Comparison of ENCODE assay signal across 9 mouse cellular contexts in genomic region chr6:148104212-148104611, GRCm38 (mm10). TPM values are rescaled to one million over a fixed set of nuclear protein-coding genes. Genes with fewer than 3 reads are reported as not detected.
A peak's percentile ranks its signal among the peaks of the same experiment; 100 is the strongest.
DNase-seq lines count a peak whose midpoint lies in the region; ATAC-seq and TF ChIP-seq lines count a peak whose summit lies in the region.
"Had no signal": no experiment of that assay in that cellular context is flagged by ENCODE, and none has a peak within 500 bp of the region (broad histone marks: within the 10 kb centered on the region; RNA-seq: fewer than 3 reads in every experiment).

No protein-coding gene starts in this region.

- no peaks in the 10 kb centered on the region for H3K36me3 ChIP-seq in kidney, postnatal 0 days (ENCODE audit: insufficient read depth, low read length)
- H3K36me3 ChIP-seq: neural tube, embryonic 12.5 days had no signal

- intact Hi-C loops in gastrocnemius, adult 2 months (cut with DNase I), result no loop called here
- intact Hi-C loops in gastrocnemius, postnatal 36 days (cut with DNase I), result no loop called here

- no peak overlapping the region for H3K9ac ChIP-seq in kidney, postnatal 0 days (ENCODE audit: low read depth, low read length)
- H3K9ac ChIP-seq: neural tube, embryonic 12.5 days had no signal

- H3K27ac ChIP-seq in gastrocnemius, adult 2 months, result no peak overlapping the region
- no peak overlapping the region for H3K27ac ChIP-seq in kidney, postnatal 0 days
- H3K27ac ChIP-seq: neural tube, embryonic 12.5 days had no signal

- TF ChIP-seq POLR2A in lung, adult 2 months (IDR thresholded peaks at IDR 0.05; ENCODE audit: borderline replicate concordance, extremely low read depth, low read depth, low read length), result no peak

- H3K4me2 ChIP-seq in kidney, postnatal 0 days (ENCODE audit: low read length), result no peak overlapping the region; the same call in 1 of the 2 replicates
- H3K4me2 ChIP-seq: neural tube, embryonic 12.5 days had no signal

- peak; percentile 62 for TF ChIP-seq CTCF in gastrocnemius, adult 2 months (IDR thresholded peaks at IDR 0.05)
- no peak for TF ChIP-seq CTCF in lung, adult 2 months (IDR thresholded peaks at IDR 0.05; ENCODE audit: insufficient read depth, low read length)
- peak; percentile 62; the same call in 1 of the 2 replicates for TF ChIP-seq CTCF in kidney, postnatal 0 days (IDR thresholded peaks at IDR 0.05; ENCODE audit: low read depth)

- ATAC-seq in kidney, postnatal 0 days (replicated peaks; ENCODE audit: low FRiP score, low read depth), result no peak
- ATAC-seq in erythroblast, adult 5-6 weeks (replicated peaks; ENCODE audit: low FRiP score, poor library complexity, severe bottlenecking), result no peak

- H3K4me1 ChIP-seq in lung, adult 2 months (ENCODE audit: control insufficient read depth, insufficient read depth, low read length), result no peaks in the 10 kb centered on the region
- no peaks in the 10 kb centered on the region for H3K4me1 ChIP-seq in kidney, postnatal 0 days (replicated peaks; ENCODE audit: insufficient read depth, low read length)
- H3K4me1 ChIP-seq: neural tube, embryonic 12.5 days had no signal

- no peak for DNase-seq in gastrocnemius, adult 2 months
- no peak for DNase-seq in gastrocnemius, postnatal 36 days
- DNase-seq in lung, adult 2 months, result peak; percentile 5
- DNase-seq in lung, adult 18-20 months, result no peak
- DNase-seq in adipocyte (ENCODE audit: low spot score), result peak; percentile 35
- DNase-seq in kidney, postnatal 0 days (ENCODE audit: low spot score), result peak; percentile 55
- no peak for DNase-seq in frontal cortex, postnatal 10 days (ENCODE audit: low spot score in 2 of 2)

- WGBS in lung, adult 2 months, result 30% methylated on average over 9 of the region's 9 CpGs
- 39% methylated on average over 9 of the region's 9 CpGs for WGBS in kidney, postnatal 0 days

- H3K27me3 ChIP-seq in kidney, postnatal 0 days (ENCODE audit: insufficient read depth, low read length), result no peaks in the 10 kb centered on the region
- H3K27me3 ChIP-seq: neural tube, embryonic 12.5 days had no signal

- H3K9me3 ChIP-seq in kidney, postnatal 0 days (replicated peaks; ENCODE audit: low read length), result no peaks in the 10 kb centered on the region
- H3K9me3 ChIP-seq: neural tube, embryonic 12.5 days had no signal

- H3K4me3 ChIP-seq in gastrocnemius, adult 2 months, result no peak overlapping the region
- H3K4me3 ChIP-seq in lung, adult 2 months (replicated peaks; ENCODE audit: extremely low read depth, low read depth, low read length), result no peak overlapping the region
- H3K4me3 ChIP-seq in kidney, postnatal 0 days (replicated peaks; ENCODE audit: low read depth, low read length), result no peak overlapping the region
- H3K4me3 ChIP-seq: neural tube, embryonic 12.5 days had no signal

RNA-seq across cellular contexts. Expression of gene Far2, which starts 57.2 kb away (rescaled TPM):
- total RNA-seq in gastrocnemius, adult 2 months (2021), result under 1 TPM; 0.08 TPM
- not detected for total RNA-seq in gastrocnemius, postnatal 36 days (2021)
- 0.49 TPM in 1 of 2 replicates, not detected in the other for polyA plus RNA-seq in lung, adult 2 months (2012; rRNA removed)
- polyA plus RNA-seq in kidney, postnatal 0 days (2015; fragmentation: Nextera tagmentation; extraction: Ambion mirVana), result 2.4 and 3.2 TPM in 2 replicates
- 11.5 and 13.4 TPM in 2 replicates for total RNA-seq in erythroblast, adult 5-6 weeks (2015; ENCODE audit: low replicate concordance)
- total RNA-seq in erythroblast, adult 5-6 weeks (2017; ENCODE audit: low replicate concordance), result 4.5 and 5.9 TPM in 2 replicates

Comparison
In these comparisons a context has a peak if more than half of its experiments do, and no peak if none do; other contexts are left out.
1. DNase-seq: peak in lung, adult 2 months (single experiment), adipocyte (single experiment) and kidney, postnatal 0 days (single experiment); none in gastrocnemius, adult 2 months (single experiment), gastrocnemius, postnatal 36 days (0 of 2), lung, adult 18-20 months (0 of 2) and frontal cortex, postnatal 10 days (0 of 2).
2. RNA of gene Far2, which starts 57.2 kb away (total RNA-seq): 4.5 to 13.4 TPM in erythroblast, adult 5-6 weeks; 0.08 TPM in gastrocnemius, adult 2 months and not detected in gastrocnemius, postnatal 36 days; every median in the first group is over 4 times any median in the second.